Mouse (Mus musculus): ENCODE results near the gene Vmn1r28. TPM values are rescaled to one million over a fixed set of nuclear protein-coding genes. Genes with fewer than 3 reads are reported as not detected.

The Vmn1r28 gene
- polyA plus RNA-seq (2017; shearing (Covaris generic)), result not detected

GRCm38 (mm10) chr6:58261737-58262136 lies at the start of gene Vmn1r28:
TSS of gene Vmn1r28 (plus strand) at chr6:58262037.

GRCm38 (mm10) chr6:58218721-58219120 lies 43.1 kb upstream of the Vmn1r28 start, which contains the start of gene Vmn1r27:
TSS of gene Vmn1r27 (minus strand) at chr6:58218821.

GRCm38 (mm10) chr6:58301249-58301648 lies 39.4 kb downstream of the Vmn1r28 start, which contains the start of gene Vmn1r29:
TSS of gene Vmn1r29 (plus strand) at chr6:58301549.

Other genes with a start within 250 kb of the Vmn1r28 start
- gene Vmn1r26, start 246.9 kb upstream of the Vmn1r28 start, polyA plus RNA-seq (2017; shearing (Covaris generic)), result not detected
- not detected for gene Vmn1r27, start 43.2 kb upstream of the Vmn1r28 start, polyA plus RNA-seq (2017; shearing (Covaris generic))
- not detected for gene Vmn1r29, start 39.5 kb downstream of the Vmn1r28 start, polyA plus RNA-seq (2017; shearing (Covaris generic))
- not detected for gene Vmn1r30, start 181.3 kb downstream of the Vmn1r28 start, polyA plus RNA-seq (2017; shearing (Covaris generic))
- not detected for gene Vmn1r31, start 213.3 kb downstream of the Vmn1r28 start, polyA plus RNA-seq (2017; shearing (Covaris generic))

Data from CD4-positive, CD25-positive, alpha-beta regulatory T cell (primary cell).